Comparison of ENCODE assay signal across 8 mouse cellular contexts in the genomic region with DNA sequence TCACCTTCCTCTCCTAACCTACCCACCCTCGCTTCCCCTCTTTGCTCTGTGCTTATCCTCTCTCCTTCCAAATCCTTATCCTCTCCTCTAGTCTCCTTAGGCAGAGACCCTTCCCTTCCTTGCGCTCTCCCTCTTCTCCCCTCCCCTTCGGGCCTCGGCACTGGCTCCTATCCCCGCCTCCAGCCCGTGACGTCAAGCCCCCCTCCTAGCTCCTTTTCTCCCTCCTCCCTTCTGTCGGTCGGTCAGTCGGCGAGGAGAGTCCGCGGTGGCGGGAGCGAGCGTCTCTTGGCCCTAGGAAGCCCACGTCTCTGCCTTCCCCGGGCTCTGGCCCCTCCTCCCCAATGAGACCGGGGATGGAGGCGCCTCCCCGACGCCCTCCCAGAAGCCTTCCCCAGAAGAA. TPM values are rescaled to one million over a fixed set of nuclear protein-coding genes. Genes with fewer than 3 reads are reported as not detected.
DNase-seq lines count a peak whose midpoint lies in the region; ATAC-seq and TF ChIP-seq lines count a peak whose summit lies in the region.

No protein-coding gene starts in this region.

- no peak for TF ChIP-seq CTCF in lung, postnatal 0 days (IDR thresholded peaks at IDR 0.05)

- WGBS in hindbrain, embryonic 13.5 days: under 1% methylated on average over 22 of the region's 22 CpGs
- 3% methylated on average over 20 of the region's 22 CpGs for whole genome bisulfite sequencing in lung, postnatal 0 days

- peak overlapping the region; percentile 90 for H3K27ac ChIP-seq in hindbrain, embryonic 13.5 days
- no peak overlapping the region for H3K27ac ChIP-seq in lung, postnatal 0 days (ENCODE audit: low read length)

- peak overlapping the region; percentile 93 for H3K9ac ChIP-seq in hindbrain, embryonic 13.5 days
- H3K9ac ChIP-seq in lung, postnatal 0 days (replicated peaks; ENCODE audit: low read depth): 0 out of 2 replicates have a peak overlapping the region, but pooled peaks have one; percentile 43

- peak; percentile 69 for ATAC-seq in hindbrain, embryonic 13.5 days (ENCODE audit: low FRiP score)
- peak; percentile 20 for ATAC-seq in lung, postnatal 0 days

- peaks cover 22% of the 10 kb centered on the region for H3K36me3 ChIP-seq in hindbrain, embryonic 13.5 days
- peaks cover 8% of the 10 kb centered on the region; the same call in 1 of the 2 replicates for H3K36me3 ChIP-seq in lung, postnatal 0 days (ENCODE audit: insufficient read depth, low read length)

- H3K4me3 ChIP-seq in hindbrain, embryonic 13.5 days: peak overlapping the region; percentile 86
- H3K4me3 ChIP-seq in lung, postnatal 0 days (ENCODE audit: low read depth, low read length): peak overlapping the region; percentile 44

- TF ChIP-seq EP300 in lung, postnatal 0 days (IDR thresholded peaks at IDR 0.05): no peak

- peaks cover 64% of the 10 kb centered on the region for H3K4me1 ChIP-seq in hindbrain, embryonic 13.5 days (replicated peaks)
- H3K4me1 ChIP-seq in lung, postnatal 0 days (ENCODE audit: insufficient read depth, low read depth, low read length): peaks cover 8% of the 10 kb centered on the region

- peak overlapping the region; percentile 88 for H3K4me2 ChIP-seq in hindbrain, embryonic 13.5 days
- peak overlapping the region; percentile 81 for H3K4me2 ChIP-seq in lung, postnatal 0 days (replicated peaks; ENCODE audit: low read depth, low read length)

- no peaks in the 10 kb centered on the region for H3K9me3 ChIP-seq in hindbrain, embryonic 13.5 days
- H3K9me3 ChIP-seq in lung, postnatal 0 days (ENCODE audit: low read length): no peaks in the 10 kb centered on the region

- peaks cover 4% of the 10 kb centered on the region; the same call in 1 of the 2 replicates for H3K27me3 ChIP-seq in hindbrain, embryonic 13.5 days
- no peaks in the 10 kb centered on the region for H3K27me3 ChIP-seq in lung, postnatal 0 days (replicated peaks; ENCODE audit: insufficient read depth, low read length)

- peak; percentile 14 for DNase-seq in T-cell, adult 2 months (ENCODE audit: low spot score)
- peak; percentile 95 to 97 for DNase-seq in cerebellum, postnatal 25 days
- DNase-seq in frontal cortex, postnatal 36 days (ENCODE audit: low spot score in 2 of 2): peak; percentile 94 to 96
- peak; percentile 94 to 95 for DNase-seq in layer of hippocampus, postnatal 25 days (ENCODE audit: extremely low spot score in 1 of 2, low spot score in 1 of 2)
- peak; percentile 66 for DNase-seq in lung, postnatal 0 days (ENCODE audit: low spot score)
- peak; percentile 62 for DNase-seq in ovary, postnatal 14 days (ENCODE audit: low spot score)
- DNase-seq in urinary bladder, postnatal 14 days (ENCODE audit: low spot score): peak; percentile 85

RNA-seq across cellular contexts. Expression of a gene that starts 4.6 kb away (rescaled TPM):
- 55.6 and 57.0 TPM in 2 replicates for polyA plus RNA-seq in hindbrain, embryonic 13.5 days (2015; fragmentation: Nextera tagmentation; extraction: Ambion mirVana)
- 100 to 1,000 TPM; 706 to 708 TPM for total RNA-seq in layer of hippocampus, postnatal 25 days (2021)
- polyA plus RNA-seq in lung, postnatal 0 days (2015; fragmentation: Nextera tagmentation; extraction: Ambion mirVana): 5.8 and 6.2 TPM in 2 replicates

RNA-seq across cellular contexts. Expression of a gene that starts 27.2 kb away (rescaled TPM):
- 1.3 and 2.1 TPM in 2 replicates for polyA plus RNA-seq in hindbrain, embryonic 13.5 days (2015; fragmentation: Nextera tagmentation; extraction: Ambion mirVana)
- 100 to 1,000 TPM in 1 of 2 experiments, 10 to 100 TPM in 1; 96.8 to 121 TPM for total RNA-seq in layer of hippocampus, postnatal 25 days (2021)
- 0.07 TPM in 1 of 2 replicates, not detected in the other for polyA plus RNA-seq in lung, postnatal 0 days (2015; fragmentation: Nextera tagmentation; extraction: Ambion mirVana)

RNA-seq across cellular contexts. Expression of a gene that starts 37.9 kb away (rescaled TPM):
- not detected in 2 replicates for polyA plus RNA-seq in hindbrain, embryonic 13.5 days (2015; fragmentation: Nextera tagmentation; extraction: Ambion mirVana)
- total RNA-seq in layer of hippocampus, postnatal 25 days (2021): under 1 TPM in 1 of 2 experiments, not detected in 1; 0.14 TPM
- not detected in 2 replicates for polyA plus RNA-seq in lung, postnatal 0 days (2015; fragmentation: Nextera tagmentation; extraction: Ambion mirVana)

RNA-seq across cellular contexts. Expression of a gene that starts 47.7 kb away (rescaled TPM):
- polyA plus RNA-seq in hindbrain, embryonic 13.5 days (2015; fragmentation: Nextera tagmentation; extraction: Ambion mirVana): not detected in 2 replicates
- not detected for total RNA-seq in layer of hippocampus, postnatal 25 days (2021)
- not detected in 2 replicates for polyA plus RNA-seq in lung, postnatal 0 days (2015; fragmentation: Nextera tagmentation; extraction: Ambion mirVana)

RNA-seq across cellular contexts. Expression of a gene that starts 49.4 kb away (rescaled TPM):
- polyA plus RNA-seq in hindbrain, embryonic 13.5 days (2015; fragmentation: Nextera tagmentation; extraction: Ambion mirVana): 270 and 287 TPM in 2 replicates
- total RNA-seq in layer of hippocampus, postnatal 25 days (2021): 10 to 100 TPM; 14.5 to 21.7 TPM
- 35.6 and 44.3 TPM in 2 replicates for polyA plus RNA-seq in lung, postnatal 0 days (2015; fragmentation: Nextera tagmentation; extraction: Ambion mirVana)

Comparison
In these comparisons a context has a peak if more than half of its experiments do, and no peak if none do; other contexts are left out.
1. DNase-seq: peak in every context shown above with its lines; median percentile 96 in cerebellum, postnatal 25 days; 95 in frontal cortex, postnatal 36 days; 94 in layer of hippocampus, postnatal 25 days; 85 in urinary bladder, postnatal 14 days; 66 in lung, postnatal 0 days; 62 in ovary, postnatal 14 days; 14 in T-cell, adult 2 months.